Mouse (Mus musculus) left cerebral cortex, postnatal 36 days (tissue): ENCODE results near the gene Actn3. TPM values are rescaled to one million over a fixed set of nuclear protein-coding genes. Genes with fewer than 3 reads are reported as not detected.
"Not testable (repeated sequence)": the region's sequence is repeated elsewhere in the genome, so short reads cannot be mapped to it uniquely, and the experiment has no call there.

ENCODE experiments used
- DNase-seq, 2 experiments: peaks; one replicate each; pipeline ENCODE4 v3.0.0; 2021 to 2022; ENCODE audit warnings: low spot score in 2 of 2, mixed read lengths in 1 of 2
- intact Hi-C: fragments of 180-260 bp; cut with DNase I; formaldehyde crosslinking; loops from one replicate; pipeline ENCODE4 v1.15.1; 2025
- total RNA-seq, 2 experiments: library from RNA; stranded (reverse); gene quantifications; 2 replicates each; pipeline ENCODE4 v1.2.3; 2021

The Actn3 gene
- total RNA-seq, 2 experiments from 2014 or later = 1.6 to 2.2 TPM

DNA sequence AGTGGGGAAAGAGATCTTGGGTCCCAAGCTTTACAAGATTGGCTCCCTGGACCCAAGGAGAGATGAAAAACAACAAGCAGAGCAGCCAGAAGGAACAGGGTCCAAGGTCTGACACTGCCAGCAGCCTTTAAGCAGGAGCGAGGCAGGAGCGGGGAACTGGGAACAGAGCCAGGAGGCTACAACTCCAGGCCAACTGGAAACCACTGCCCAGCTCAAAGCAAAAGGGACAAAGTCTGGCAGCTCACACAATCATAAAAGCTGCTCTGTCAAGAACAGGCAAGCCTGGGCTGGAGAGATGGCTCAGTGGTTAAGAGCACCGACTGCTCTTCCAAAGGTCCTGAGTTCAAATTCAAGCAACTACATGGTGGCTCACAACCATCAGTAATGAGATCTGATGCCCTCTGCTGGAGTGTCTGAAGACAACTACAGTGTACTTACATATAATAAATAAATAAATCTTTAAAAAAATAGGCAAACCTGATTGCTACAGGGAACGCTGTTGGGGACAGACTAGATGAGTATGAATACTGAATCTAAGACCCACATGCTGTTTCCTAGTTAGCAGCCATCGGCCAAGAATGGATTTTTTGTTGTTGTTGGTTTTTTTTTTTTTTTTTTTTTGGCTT is 56.9 kb downstream of the Actn3 start:
- intact Hi-C loops = no loop called here
- peak; percentile 41 to 62 for DNase-seq

DNA sequence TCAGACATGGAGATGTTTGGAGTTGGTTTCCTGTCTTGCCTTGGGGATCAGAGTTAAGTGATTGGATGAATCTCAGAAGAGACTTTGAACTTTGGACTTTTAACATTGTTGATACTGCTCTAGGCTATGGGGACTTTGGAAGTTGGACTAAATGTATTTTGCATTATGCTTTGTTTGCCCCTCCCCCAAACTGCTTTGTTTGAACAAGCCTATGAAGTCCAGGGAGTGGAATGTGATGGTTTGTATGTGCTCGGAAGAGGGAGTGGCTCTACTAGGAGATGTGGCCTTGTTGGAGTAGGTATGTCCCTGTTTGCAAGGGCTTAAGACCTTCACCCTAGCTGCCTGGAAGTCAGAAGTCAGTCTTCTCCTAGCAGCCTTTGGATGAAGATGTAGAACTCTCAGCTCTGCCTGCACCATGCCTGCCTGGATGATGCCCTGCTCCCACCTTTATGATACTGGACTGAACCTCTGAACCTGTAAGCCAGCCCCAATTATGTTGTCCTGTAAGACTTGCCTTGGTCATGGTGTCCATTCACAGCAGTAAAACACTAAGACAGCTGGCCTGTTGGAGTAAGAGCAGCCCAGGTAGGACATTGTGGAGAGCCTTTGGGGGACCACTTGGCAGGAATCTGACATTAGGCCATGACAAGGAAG is 60.4 kb downstream of the Actn3 start:
- no peak for DNase-seq
- intact Hi-C loops = no loop called here

- DNase-seq = no peak
- intact Hi-C loops = no loop called here
These were observed 64.7 kb downstream of the Actn3 start for GRCm38 (mm10) chr19:4813015-4813414.

- DNase-seq, intact Hi-C loops: not testable (repeated sequence)
These were observed 65.3 kb downstream of the Actn3 start for GRCm38 (mm10) chr19:4812334-4812949.

- intact Hi-C loops = loop anchor here (1.0 to 2.0 kb wide), 2 partner anchors 27 to 55 kb away; partner anchors contain the start of genes Ccdc87, Ccs and Rbm4b
- no peak for DNase-seq
These were observed 65.8 kb downstream of the Actn3 start for GRCm38 (mm10) chr19:4811909-4812242.

Other genes starting within 250 kb of the Actn3 start
- 1 to 10 TPM; 1.4 to 2.3 TPM for gene Gm960, start 179.2 kb downstream of the Actn3 start, total RNA-seq
- 100 to 1,000 TPM; 587 to 665 TPM for gene Sptbn2, start 166.7 kb downstream of the Actn3 start, total RNA-seq
- 10 to 100 TPM; 16.6 to 18.0 TPM for gene Rbm4b, start 121.4 kb downstream of the Actn3 start, total RNA-seq
- gene Rbm4, start 84.0 kb downstream of the Actn3 start, total RNA-seq = 10 to 100 TPM; 87.3 to 95.7 TPM
- gene Gm21992, start 66.3 kb downstream of the Actn3 start, total RNA-seq = 10 to 100 TPM; 17.6 to 23.7 TPM
- gene Rbm14, start 66.3 kb downstream of the Actn3 start, total RNA-seq = 10 to 100 TPM; 47.1 to 55.2 TPM
- gene Ccs, start 38.6 kb downstream of the Actn3 start, total RNA-seq = 10 to 100 TPM; 33.1 to 37.5 TPM
- 1 to 10 TPM; 2.8 to 3.1 TPM for gene Ccdc87, start 38.5 kb downstream of the Actn3 start, total RNA-seq
- 100 to 1,000 TPM; 103 to 112 TPM for gene Ctsf, start 22.8 kb downstream of the Actn3 start, total RNA-seq
- 10 to 100 TPM; 24.6 to 26.3 TPM for gene Zdhhc24, start 759 bp upstream of the Actn3 start, total RNA-seq
- gene Bbs1, start 28.7 kb upstream of the Actn3 start, total RNA-seq = 10 to 100 TPM; 42.1 to 47.8 TPM
- gene Dpp3, start 50.4 kb upstream of the Actn3 start, total RNA-seq = 10 to 100 TPM; 41.2 to 42.6 TPM
- gene Peli3, start 65.2 kb upstream of the Actn3 start, total RNA-seq = 10 to 100 TPM; 25.4 to 32.9 TPM
- 10 to 100 TPM; 50.8 to 64.8 TPM for gene Mrpl11, start 84.2 kb upstream of the Actn3 start, total RNA-seq
- 10 to 100 TPM; 13.7 to 30.9 TPM for gene Npas4, start 112.4 kb upstream of the Actn3 start, total RNA-seq
- gene Slc29a2, start 146.0 kb upstream of the Actn3 start, total RNA-seq = 10 to 100 TPM; 15.0 to 17.2 TPM
- gene B4gat1, start 160.9 kb upstream of the Actn3 start, total RNA-seq = 100 to 1,000 TPM; 118 to 135 TPM
- gene AC124502.3, start 161.0 kb upstream of the Actn3 start, total RNA-seq = 1 to 10 TPM; 4.6 to 6.1 TPM
- 10 to 100 TPM; 22.7 to 25.6 TPM for gene Brms1, start 163.4 kb upstream of the Actn3 start, total RNA-seq
- 10 to 100 TPM; 70.3 to 88.1 TPM for gene Rin1, start 172.6 kb upstream of the Actn3 start, total RNA-seq
- gene Cd248, start 190.2 kb upstream of the Actn3 start, total RNA-seq = 1 to 10 TPM; 4.6 to 5.1 TPM
- gene Tmem151a, start 207.6 kb upstream of the Actn3 start, total RNA-seq = 100 to 1,000 TPM; 152 to 188 TPM
- 10 to 100 TPM; 24.8 to 26.1 TPM for gene Yif1a, start 210.6 kb upstream of the Actn3 start, total RNA-seq
- 100 to 1,000 TPM; 260 to 267 TPM for gene Cnih2, start 220.6 kb upstream of the Actn3 start, total RNA-seq
- gene Rab1b, start 229.2 kb upstream of the Actn3 start, total RNA-seq = 100 to 1,000 TPM; 141 to 170 TPM
- 100 to 1,000 TPM; 255 to 284 TPM for gene Klc2, start 240.7 kb upstream of the Actn3 start, total RNA-seq